Mouse (Mus musculus): ENCODE measurements at regions not wholly inside any gene's neighbourhood (a gene's known extent, or its start where the extent isn't known, plus 50 kb on each side); places are given as distances from the start of the nearest gene placed in this dataset.
"Not testable (repeated sequence)": the region's sequence is repeated elsewhere in the genome, so short reads cannot be mapped to it uniquely, and the experiment has no call there.

DNA sequence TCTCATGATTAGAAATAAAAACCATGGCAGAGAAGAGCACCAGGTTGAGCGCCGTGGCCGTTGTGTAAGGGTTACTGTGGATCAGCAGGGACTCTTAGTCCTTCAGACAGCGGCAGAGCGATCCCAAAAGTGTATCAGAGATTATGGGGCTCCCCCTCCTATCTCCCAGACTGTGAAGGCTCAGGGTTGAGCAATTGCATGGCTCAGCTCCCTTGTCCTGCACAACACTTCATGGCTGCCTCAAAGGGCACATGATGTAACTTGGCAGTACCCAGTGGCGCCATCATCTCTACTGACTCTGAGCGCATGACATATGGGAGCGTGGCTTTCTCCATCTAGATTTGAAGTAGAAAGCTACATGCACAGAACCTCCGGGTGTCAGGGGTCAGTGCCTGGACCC lies 108.3 kb downstream of the Tcp10c start:
- not testable (repeated sequence) for H3K36me3 ChIP-seq (ENCODE audit: control insufficient read depth, insufficient read depth, low read length); H3K27ac ChIP-seq (ENCODE audit: low read depth, low read length); H3K4me1 ChIP-seq (replicated peaks; ENCODE audit: control insufficient read depth, insufficient read depth, low read length); H3K4me2 ChIP-seq; DNase-seq (ENCODE audit: low spot score); H3K4me3 ChIP-seq (ENCODE audit: low read depth, low read length); H3K9ac ChIP-seq (ENCODE audit: low read depth, low read length); H3K9me3 ChIP-seq (ENCODE audit: control insufficient read depth, low read length); H3K27me3 ChIP-seq (replicated peaks; ENCODE audit: control insufficient read depth, insufficient read depth, low read length)
- 66% methylated on average over 2 of the region's 9 CpGs for WGBS
- ATAC-seq (replicated peaks; ENCODE audit: low FRiP score), result 0 out of 2 replicates have a peak, but pooled peaks have one; percentile 21

DNA sequence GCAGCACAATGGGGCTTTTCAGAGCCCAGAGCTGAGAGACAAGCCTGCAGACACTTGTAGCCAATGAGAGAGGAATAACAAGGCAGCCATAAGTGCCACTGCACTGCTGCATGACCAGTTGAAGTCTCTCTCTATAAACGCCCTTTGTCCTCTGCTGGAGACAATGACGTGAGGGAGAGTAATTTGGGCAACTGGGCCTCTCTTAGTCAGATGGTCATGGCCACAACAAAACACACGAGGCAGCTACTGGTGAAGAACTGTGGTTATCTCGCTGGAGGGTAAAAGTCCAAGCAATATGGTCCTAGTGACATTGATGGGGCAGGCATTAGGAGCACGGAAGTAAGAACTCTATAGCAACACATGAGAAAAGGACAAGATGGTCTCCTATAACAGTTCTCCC lies 111.5 kb downstream of the Tcp10c start:
- H3K9ac ChIP-seq (ENCODE audit: low read depth, low read length); H3K27ac ChIP-seq (ENCODE audit: low read depth, low read length); H3K36me3 ChIP-seq (ENCODE audit: control insufficient read depth, insufficient read depth, low read length); DNase-seq (ENCODE audit: low spot score); H3K9me3 ChIP-seq (ENCODE audit: control insufficient read depth, low read length); H3K4me3 ChIP-seq (ENCODE audit: low read depth, low read length); H3K27me3 ChIP-seq (replicated peaks; ENCODE audit: control insufficient read depth, insufficient read depth, low read length); ATAC-seq (replicated peaks; ENCODE audit: low FRiP score); H3K4me1 ChIP-seq (replicated peaks; ENCODE audit: control insufficient read depth, insufficient read depth, low read length); H3K4me2 ChIP-seq: not testable (repeated sequence)
- 37% methylated on average over 4 of the region's 5 CpGs for whole genome bisulfite sequencing

DNA sequence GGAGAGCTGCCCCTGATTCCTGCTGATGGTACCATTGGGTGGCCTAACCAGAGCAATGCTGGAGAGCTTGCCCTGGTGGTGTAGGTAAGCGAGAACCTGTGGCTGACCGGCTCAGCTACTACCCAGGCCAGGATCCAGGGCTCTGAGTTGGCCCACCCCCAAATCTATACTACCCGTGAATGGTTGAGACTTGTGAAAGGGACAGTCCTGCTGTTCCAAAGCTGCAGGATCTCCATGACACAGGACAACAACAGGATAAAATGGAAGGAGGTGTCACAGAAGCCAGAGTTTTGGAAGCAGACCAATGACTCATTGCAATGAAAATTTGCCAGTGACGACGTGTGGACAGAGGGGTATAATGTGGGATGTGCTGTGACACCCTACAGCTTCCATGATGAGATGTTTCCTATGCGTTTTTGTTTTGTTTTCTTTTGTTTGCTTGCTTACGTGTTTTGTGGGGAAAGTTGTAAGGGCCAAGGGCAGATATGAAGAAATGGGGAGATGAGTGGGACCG lies 115.6 kb downstream of the Tcp10c start:
- H3K4me2 ChIP-seq; ATAC-seq (replicated peaks; ENCODE audit: low FRiP score); H3K9me3 ChIP-seq (ENCODE audit: control insufficient read depth, low read length); H3K27me3 ChIP-seq (replicated peaks; ENCODE audit: control insufficient read depth, insufficient read depth, low read length); H3K36me3 ChIP-seq (ENCODE audit: control insufficient read depth, insufficient read depth, low read length); H3K9ac ChIP-seq (ENCODE audit: low read depth, low read length); H3K4me3 ChIP-seq (ENCODE audit: low read depth, low read length); DNase-seq (ENCODE audit: low spot score); H3K4me1 ChIP-seq (replicated peaks; ENCODE audit: control insufficient read depth, insufficient read depth, low read length); H3K27ac ChIP-seq (ENCODE audit: low read depth, low read length): not testable (repeated sequence)
- 78% methylated on average over 8 of the region's 8 CpGs for WGBS

GRCm38 (mm10) chr17:13472460-13473062 lies 118.2 kb downstream of the Tcp10c start:
- no peak for DNase-seq (ENCODE audit: low spot score)
- no peaks in the 10 kb centered on the region for H3K4me1 ChIP-seq (replicated peaks; ENCODE audit: control insufficient read depth, insufficient read depth, low read length)
- H3K9ac ChIP-seq (ENCODE audit: low read depth, low read length), result no peak overlapping the region
- ATAC-seq (replicated peaks; ENCODE audit: low FRiP score), result no peak
- WGBS, result 22% methylated on average over 7 of the region's 7 CpGs
- no peak overlapping the region for H3K27ac ChIP-seq (ENCODE audit: low read depth, low read length)
- H3K36me3 ChIP-seq (ENCODE audit: control insufficient read depth, insufficient read depth, low read length), result no peaks in the 10 kb centered on the region
- H3K4me2 ChIP-seq, result no peak overlapping the region
- no peaks in the 10 kb centered on the region for H3K27me3 ChIP-seq (replicated peaks; ENCODE audit: control insufficient read depth, insufficient read depth, low read length)
- H3K4me3 ChIP-seq (ENCODE audit: low read depth, low read length), result no peak overlapping the region
- no peaks in the 10 kb centered on the region for H3K9me3 ChIP-seq (ENCODE audit: control insufficient read depth, low read length)

GRCm38 (mm10) chr17:13474310-13475094 lies 120.1 kb downstream of the Tcp10c start:
- no peak for DNase-seq (ENCODE audit: low spot score)
- Histone ChIP-seq H3K4me1 (replicated peaks; ENCODE audit: control insufficient read depth, insufficient read depth, low read length) (no peaks in the 10 kb centered on the region), H3K36me3 (ENCODE audit: control insufficient read depth, insufficient read depth, low read length) (no peaks in the 10 kb centered on the region), H3K27ac (ENCODE audit: low read depth, low read length) (no peak overlapping the region), H3K9ac (ENCODE audit: low read depth, low read length) (no peak overlapping the region), H3K27me3 (replicated peaks; ENCODE audit: control insufficient read depth, insufficient read depth, low read length) (no peaks in the 10 kb centered on the region), H3K9me3 (ENCODE audit: control insufficient read depth, low read length) (no peaks in the 10 kb centered on the region), H3K4me2 (no peak overlapping the region), H3K4me3 (ENCODE audit: low read depth, low read length) (no peak overlapping the region)
- ATAC-seq (replicated peaks; ENCODE audit: low FRiP score), result no peak
- WGBS, result 69% methylated on average over 14 of the region's 14 CpGs

DNA sequence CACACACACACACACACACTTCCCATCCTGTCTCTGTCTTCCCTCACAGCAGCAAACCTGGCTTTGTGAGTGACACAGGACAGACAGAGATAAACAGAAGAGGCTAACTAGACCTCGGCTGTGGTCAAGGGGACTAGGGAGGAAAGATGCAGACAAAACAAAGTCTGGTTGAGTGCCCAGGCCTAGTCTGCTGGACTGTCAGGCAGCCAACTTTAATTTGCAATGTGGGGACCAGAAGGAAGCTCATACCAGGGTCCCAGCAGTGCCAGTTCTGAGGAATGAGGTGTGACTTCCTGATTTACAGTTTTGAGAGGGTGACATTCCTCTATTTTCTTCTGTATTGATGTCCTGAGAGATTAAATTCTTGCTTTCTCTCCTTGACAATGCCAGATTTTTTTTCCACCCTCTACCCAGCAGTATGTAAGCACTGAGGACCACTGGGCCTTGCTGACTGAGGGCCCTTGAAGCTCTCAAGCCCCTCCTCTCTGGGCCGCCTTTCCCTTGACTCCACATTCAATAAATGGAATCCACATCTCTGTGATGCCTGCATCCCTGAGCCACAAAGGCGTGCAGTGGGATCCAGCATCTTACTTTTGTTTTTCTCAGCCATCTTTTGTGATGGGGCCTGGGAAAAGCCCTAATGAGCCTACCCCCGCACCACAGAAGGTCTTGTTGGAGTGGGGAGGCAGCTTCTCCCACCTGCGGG lies 124.6 kb downstream of the Tcp10c start:
- WGBS, result 37% methylated on average over 5 of the region's 5 CpGs
- Histone ChIP-seq H3K9me3 (ENCODE audit: control insufficient read depth, low read length) (no peaks in the 10 kb centered on the region), H3K4me2 (no peak overlapping the region), H3K36me3 (ENCODE audit: control insufficient read depth, insufficient read depth, low read length) (no peaks in the 10 kb centered on the region), H3K4me1 (replicated peaks; ENCODE audit: control insufficient read depth, insufficient read depth, low read length) (no peaks in the 10 kb centered on the region; the same call in 1 of the 2 replicates), H3K9ac (ENCODE audit: low read depth, low read length) (no peak overlapping the region), H3K4me3 (ENCODE audit: low read depth, low read length) (no peak overlapping the region), H3K27me3 (replicated peaks; ENCODE audit: control insufficient read depth, insufficient read depth, low read length) (no peaks in the 10 kb centered on the region), H3K27ac (ENCODE audit: low read depth, low read length) (no peak overlapping the region)
- no peak for ATAC-seq (replicated peaks; ENCODE audit: low FRiP score)
- no peak for DNase-seq (ENCODE audit: low spot score)

DNA sequence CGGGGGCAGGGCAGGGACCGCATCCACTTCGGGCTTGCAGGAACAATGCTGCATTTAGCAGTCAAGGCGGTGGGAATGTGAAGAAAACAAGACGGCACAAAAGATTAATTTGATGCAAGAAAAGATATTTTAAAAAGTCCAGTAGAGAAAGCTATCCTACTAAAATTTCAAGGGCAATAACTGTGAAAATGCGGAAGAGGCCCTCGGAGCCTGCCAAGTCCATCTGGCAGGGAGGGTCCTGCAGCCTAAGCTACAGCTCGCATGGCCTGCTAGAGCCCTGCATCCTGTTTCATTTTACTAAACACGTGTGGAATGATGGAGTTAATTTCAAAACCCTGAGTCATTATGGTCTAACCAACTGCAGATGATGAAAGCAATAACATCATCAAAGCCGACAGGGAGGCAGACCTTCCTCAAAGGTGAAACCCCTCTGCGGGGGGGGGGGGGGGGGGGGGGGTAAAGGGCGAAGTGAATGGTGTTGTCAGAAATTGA lies 125.2 kb downstream of the Tcp10c start:
- DNase-seq (ENCODE audit: low spot score) (no peak), ATAC-seq (replicated peaks; ENCODE audit: low FRiP score) (no peak)
- Histone ChIP-seq H3K4me3 (ENCODE audit: low read depth, low read length) (no peak overlapping the region), H3K27me3 (replicated peaks; ENCODE audit: control insufficient read depth, insufficient read depth, low read length) (no peaks in the 10 kb centered on the region), H3K9ac (ENCODE audit: low read depth, low read length) (no peak overlapping the region), H3K27ac (ENCODE audit: low read depth, low read length) (no peak overlapping the region), H3K4me2 (no peak overlapping the region), H3K4me1 (replicated peaks; ENCODE audit: control insufficient read depth, insufficient read depth, low read length) (no peaks in the 10 kb centered on the region; the same call in 1 of the 2 replicates), H3K9me3 (ENCODE audit: control insufficient read depth, low read length) (no peaks in the 10 kb centered on the region), H3K36me3 (ENCODE audit: control insufficient read depth, insufficient read depth, low read length) (no peaks in the 10 kb centered on the region)
- WGBS, result 44% methylated on average over 10 of the region's 12 CpGs

- no peak overlapping the region for H3K27ac ChIP-seq (ENCODE audit: low read depth, low read length)
- H3K9me3 ChIP-seq (ENCODE audit: control insufficient read depth, low read length), result no peaks in the 10 kb centered on the region
- H3K4me3 ChIP-seq (ENCODE audit: low read depth, low read length), result no peak overlapping the region
- H3K36me3 ChIP-seq (ENCODE audit: control insufficient read depth, insufficient read depth, low read length), result no peaks in the 10 kb centered on the region
- no peaks in the 10 kb centered on the region; the same call in 1 of the 2 replicates for H3K4me1 ChIP-seq (replicated peaks; ENCODE audit: control insufficient read depth, insufficient read depth, low read length)
- no peaks in the 10 kb centered on the region for H3K27me3 ChIP-seq (replicated peaks; ENCODE audit: control insufficient read depth, insufficient read depth, low read length)
- no peak overlapping the region for H3K4me2 ChIP-seq
- DNase-seq (ENCODE audit: low spot score) (no peak), ATAC-seq (replicated peaks; ENCODE audit: low FRiP score) (peak; percentile 85)
- no peak overlapping the region for H3K9ac ChIP-seq (ENCODE audit: low read depth, low read length)
- WGBS, result 77% methylated on average over 7 of the region's 7 CpGs
Measured at GRCm38 (mm10) chr17:13481445-13482085, 127.2 kb downstream of the Tcp10c start.

All from liver, embryonic 11.5 days (tissue).